Mouse (Mus musculus) frontal cortex, postnatal 25 days (tissue): ENCODE results near the gene Pde2a.

Experiments used
- DNase-seq, 2 experiments: peaks; one replicate each; pipeline ENCODE4 v3.0.0; 2022; ENCODE audit warnings: low spot score in 2 of 2

Gene Pde2a

GRCm38 (mm10) chr7:101453725-101454124, 32.2 kb downstream of the Pde2a start:
- no peak for DNase-seq

- DNase-seq: no peak
Observed at GRCm38 (mm10) chr7:101454479-101454878, 33.0 kb downstream of the Pde2a start.

GRCm38 (mm10) chr7:101455141-101455540, 33.6 kb downstream of the Pde2a start:
- no peak for DNase-seq

- DNase-seq: no peak
Observed at GRCm38 (mm10) chr7:101456318-101456717, 34.8 kb downstream of the Pde2a start.

GRCm38 (mm10) chr7:101456789-101457188, 35.3 kb downstream of the Pde2a start:
- DNase-seq: no peak

- DNase-seq: peak in 1 of 2 experiments; percentile 19
Observed at GRCm38 (mm10) chr7:101457283-101457682, 35.8 kb downstream of the Pde2a start.

- no peak for DNase-seq
Observed at GRCm38 (mm10) chr7:101457801-101458200, 36.3 kb downstream of the Pde2a start.

- no peak for DNase-seq
Observed at GRCm38 (mm10) chr7:101458278-101458781, 36.8 kb downstream of the Pde2a start.

GRCm38 (mm10) chr7:101459305-101459813, 37.9 kb downstream of the Pde2a start:
- no peak for DNase-seq

GRCm38 (mm10) chr7:101459923-101460607, 38.6 kb downstream of the Pde2a start:
- no peak for DNase-seq

GRCm38 (mm10) chr7:101460608-101460957, 39.1 kb downstream of the Pde2a start:
- no peak for DNase-seq

GRCm38 (mm10) chr7:101461571-101461970, 40.1 kb downstream of the Pde2a start:
- DNase-seq: no peak

- no peak for DNase-seq
Observed at GRCm38 (mm10) chr7:101462327-101463068, 41.0 kb downstream of the Pde2a start.

GRCm38 (mm10) chr7:101463665-101464271, 42.3 kb downstream of the Pde2a start:
- DNase-seq: no peak

GRCm38 (mm10) chr7:101464927-101465326, 43.4 kb downstream of the Pde2a start:
- DNase-seq: no peak

- DNase-seq: no peak
Observed at GRCm38 (mm10) chr7:101465392-101465791, 43.9 kb downstream of the Pde2a start.

- no peak for DNase-seq
Observed at GRCm38 (mm10) chr7:101465850-101466580, 44.5 kb downstream of the Pde2a start.

GRCm38 (mm10) chr7:101466581-101467081, 45.1 kb downstream of the Pde2a start:
- DNase-seq: no peak

GRCm38 (mm10) chr7:101471423-101471822, 49.9 kb downstream of the Pde2a start:
- no peak for DNase-seq

GRCm38 (mm10) chr7:101471968-101472480, 50.5 kb downstream of the Pde2a start:
- DNase-seq: no peak
